Mouse (Mus musculus): ENCODE measurements around the gene Prelid3b.

Prelid3b gene

GRCm38 (mm10) chr2:174426856-174427255 lies 46.0 kb downstream of the Prelid3b start:
- DNase-seq (ENCODE audit: low spot score): no peak

- no peak for DNase-seq (ENCODE audit: low spot score)
These were observed 48.4 kb downstream of the Prelid3b start for GRCm38 (mm10) chr2:174424301-174425085.

GRCm38 (mm10) chr2:174421107-174421506 lies 51.8 kb downstream of the Prelid3b start:
- DNase-seq (ENCODE audit: low spot score): no peak

GRCm38 (mm10) chr2:174415731-174416310 lies 57.1 kb downstream of the Prelid3b start, which contains the start of gene Nelfcd:
Gene Nelfcd, plus strand, starts transcription at chr2:174415804.
- peak; percentile 97 for DNase-seq (ENCODE audit: low spot score)

Data from testis, postnatal 10 days (tissue).